Mouse (Mus musculus) lung, embryonic 14.5 days (tissue): ENCODE measurements at regions not wholly inside any gene's neighbourhood (a gene's known extent, or its start where the extent isn't known, plus 50 kb on each side); places are given as distances from the start of the nearest gene placed in this dataset.
"Not testable (repeated sequence)": the region's sequence is repeated elsewhere in the genome, so short reads cannot be mapped to it uniquely, and the experiment has no call there.

Experiments used
- ATAC-seq: fragments of 200-750 bp; cut with Nextera tagmentation; 2 replicates; pipeline ENCODE4 v1.8.0; 2017; ENCODE audit warnings: mild to moderate bottlenecking, moderate TSS enrichment, moderate library complexity; ENCODE audit not compliant: insufficient read depth
- DNase-seq: peaks from one replicate; pipeline ENCODE4 v3.0.0-alpha.2; 2015
- H3K27ac ChIP-seq: fragments of 300-500 bp; sonication (generic); 2 replicates; pipeline ENCODE4 v1.5.1; 2014; ENCODE audit warnings: low read depth, mild to moderate bottlenecking, moderate library complexity
- H3K27me3 ChIP-seq: fragments of 300-500 bp; sonication (generic); 2 replicates; pipeline ENCODE4 v1.6.1; 2014; ENCODE audit warnings: low read length, control low read depth; ENCODE audit not compliant: insufficient read depth
- H3K36me3 ChIP-seq: fragments of 300-500 bp; sonication (generic); 2 replicates; pipeline ENCODE4 v1.6.1; 2014; ENCODE audit warnings: control low read depth; ENCODE audit not compliant: insufficient read depth
- H3K4me1 ChIP-seq: fragments of 300-500 bp; sonication (generic); 2 replicates; pipeline ENCODE4 v1.6.1; 2014; ENCODE audit warnings: antibody characterized with exemption, control low read depth; ENCODE audit not compliant: insufficient read depth
- H3K4me2 ChIP-seq: fragments of 300-500 bp; sonication (generic); 2 replicates; pipeline ENCODE4 v1.6.1; 2014; ENCODE audit warnings: mild to moderate bottlenecking
- H3K4me3 ChIP-seq: fragments of 300-500 bp; sonication (generic); 2 replicates; pipeline ENCODE4 v1.5.1; 2014; ENCODE audit warnings: low read depth, low read length
- H3K9ac ChIP-seq: fragments of 300-500 bp; sonication (generic); 2 replicates; pipeline ENCODE4 v1.6.1; 2014
- H3K9me3 ChIP-seq: fragments of 300-500 bp; sonication (generic); 2 replicates; pipeline ENCODE4 v1.6.1; 2016; ENCODE audit warnings: low read depth, low read length, control low read depth
- CTCF ChIP-seq: IDR thresholded peaks from 2 replicates; pipeline ENCODE4 v1.5.1; 2016; ENCODE audit warnings: antibody characterized with exemption, low read depth
- WGBS: fragments of 180-500 bp; shearing (Covaris S2); extraction: QIAGEN DNeasy Blood & Tissue Kit; methylation state at CpG from one replicate; pipeline ENCODE4 v1.1.7; 2014; 5-methylcytosine and 5-hydroxymethylcytosine counted together

DNA sequence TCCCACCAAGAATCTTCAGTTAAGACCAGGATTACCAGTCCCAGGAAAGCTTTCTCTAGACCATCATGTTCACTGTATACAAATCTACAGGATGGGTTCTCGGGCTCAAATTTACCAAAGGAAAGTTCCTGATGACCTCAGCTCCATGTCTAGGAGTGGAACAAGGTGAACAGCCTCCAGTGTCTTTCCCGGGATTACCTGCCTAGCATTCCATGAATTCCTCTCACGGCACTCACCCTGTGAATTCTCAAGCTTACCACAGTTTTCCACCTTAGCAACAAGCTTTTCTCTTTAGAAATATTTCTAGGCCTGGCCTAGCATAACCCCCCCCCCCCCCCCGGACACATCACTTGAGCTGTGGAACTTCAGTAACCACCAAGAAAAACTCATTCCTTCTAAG lies 1158.9 kb downstream of the A830018L16Rik start:
- Histone ChIP-seq H3K9ac (no peak overlapping the region), H3K9me3 (no peaks in the 10 kb centered on the region), H3K36me3 (no peaks in the 10 kb centered on the region), H3K4me3 (no peak overlapping the region), H3K27ac (no peak overlapping the region), H3K4me2 (no peak overlapping the region), H3K27me3 (no peaks in the 10 kb centered on the region), H3K4me1 (no peaks in the 10 kb centered on the region)
- no peak for TF ChIP-seq CTCF
- 56% methylated on average over 4 of the region's 4 CpGs for WGBS
- DNase-seq (peak; percentile 7), ATAC-seq (no peak)

DNA sequence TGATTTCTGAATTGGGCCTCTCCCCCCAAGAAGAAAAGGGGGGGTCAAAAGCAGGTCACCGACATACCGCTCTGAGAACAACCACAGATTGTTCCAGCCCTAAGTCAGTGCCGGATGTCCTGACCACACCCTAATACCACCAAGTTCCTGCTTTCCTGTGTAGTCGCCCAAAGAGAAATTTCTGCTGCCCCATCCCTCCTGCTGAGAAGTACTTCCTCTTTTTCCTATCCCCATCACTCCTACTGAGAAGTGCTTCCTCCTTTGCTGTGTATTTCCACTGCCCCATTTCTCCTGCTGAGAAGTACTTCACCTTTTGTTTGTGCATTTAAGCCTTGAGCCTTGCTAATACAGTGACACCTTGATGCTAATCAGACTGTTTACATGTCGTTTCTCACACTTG lies 1160.4 kb downstream of the A830018L16Rik start:
- DNase-seq = no peak
- no peaks in the 10 kb centered on the region for H3K27me3 ChIP-seq
- no peak overlapping the region for H3K4me2 ChIP-seq
- H3K9ac ChIP-seq = no peak overlapping the region
- H3K4me1 ChIP-seq = no peaks in the 10 kb centered on the region
- no peak for TF ChIP-seq CTCF
- H3K36me3 ChIP-seq = no peaks in the 10 kb centered on the region
- no peak overlapping the region for H3K4me3 ChIP-seq
- no peak overlapping the region for H3K27ac ChIP-seq
- WGBS = 84% methylated on average over 5 of the region's 5 CpGs
- H3K9me3 ChIP-seq = no peaks in the 10 kb centered on the region
- ATAC-seq = no peak

DNA sequence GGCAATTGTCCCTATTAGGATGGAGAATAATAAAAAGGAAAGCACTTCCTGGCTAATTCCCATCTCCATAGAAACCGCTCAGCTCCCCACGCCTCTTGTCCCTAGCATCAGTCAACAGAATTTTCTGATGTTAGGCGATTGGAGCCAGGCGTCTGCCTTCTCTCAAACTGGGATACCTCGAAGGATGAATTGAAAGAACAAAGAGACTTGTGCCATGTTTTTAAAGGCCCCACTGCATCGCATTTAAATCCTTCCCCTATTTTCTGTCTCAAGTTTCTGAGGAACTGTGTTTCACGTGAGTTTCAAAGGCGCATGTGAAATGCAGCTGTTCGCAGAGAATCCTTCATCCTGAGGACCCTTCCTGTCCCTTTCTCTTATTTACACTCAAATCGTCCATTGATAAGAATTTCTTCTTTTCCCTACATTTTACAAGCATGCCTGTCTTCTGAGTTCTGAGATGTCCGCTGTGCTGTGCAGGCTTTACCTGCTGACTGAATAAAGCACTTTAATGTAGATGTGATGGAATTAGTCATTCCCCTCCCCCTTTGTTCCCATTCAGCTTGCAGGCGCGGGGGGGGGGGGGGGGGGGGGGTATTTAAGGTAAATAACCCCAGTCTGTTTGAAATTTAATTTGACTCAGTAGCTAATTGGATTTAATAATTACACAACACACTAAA lies 1163.3 kb downstream of the A830018L16Rik start:
- Histone ChIP-seq H3K36me3 (no peaks in the 10 kb centered on the region), H3K9me3 (no peaks in the 10 kb centered on the region), H3K4me2 (peak overlapping the region; percentile 15; the same call in 1 of the 2 replicates), H3K27ac (no peak overlapping the region), H3K4me1 (no peaks in the 10 kb centered on the region), H3K9ac (no peak overlapping the region), H3K4me3 (no peak overlapping the region), H3K27me3 (no peaks in the 10 kb centered on the region)
- WGBS = 12% methylated on average over 12 of the region's 13 CpGs
- peak; percentile 22 for DNase-seq
- no peak for TF ChIP-seq CTCF
- no peak for ATAC-seq

DNA sequence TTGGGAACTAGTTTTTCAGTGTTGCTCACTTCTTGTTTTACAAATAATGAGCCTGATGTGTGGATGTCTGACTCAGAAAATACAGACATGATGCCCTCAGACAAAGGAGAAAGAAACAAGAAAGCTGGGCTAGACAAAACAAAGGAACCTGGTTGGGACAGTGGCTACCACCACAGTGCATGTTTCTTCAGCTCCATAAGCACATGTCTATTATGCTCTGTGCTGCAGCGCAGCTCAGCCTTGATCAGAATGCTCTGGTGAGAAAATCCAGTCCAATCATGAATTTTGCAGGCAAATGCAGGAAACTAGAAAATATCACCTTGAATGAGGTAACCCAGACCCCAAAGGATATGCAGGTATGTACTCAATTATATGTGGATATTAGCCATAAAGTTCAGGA lies 1164.1 kb downstream of the A830018L16Rik start:
- no peak overlapping the region for H3K27ac ChIP-seq
- no peaks in the 10 kb centered on the region for H3K36me3 ChIP-seq
- ATAC-seq = no peak
- H3K9me3 ChIP-seq = no peaks in the 10 kb centered on the region
- no peak overlapping the region for H3K4me2 ChIP-seq
- WGBS = 91% methylated on average over 1 of the region's 1 CpGs
- no peak overlapping the region for H3K9ac ChIP-seq
- no peaks in the 10 kb centered on the region for H3K27me3 ChIP-seq
- no peak for TF ChIP-seq CTCF
- no peak for DNase-seq
- H3K4me3 ChIP-seq = no peak overlapping the region
- H3K4me1 ChIP-seq = no peaks in the 10 kb centered on the region

DNA sequence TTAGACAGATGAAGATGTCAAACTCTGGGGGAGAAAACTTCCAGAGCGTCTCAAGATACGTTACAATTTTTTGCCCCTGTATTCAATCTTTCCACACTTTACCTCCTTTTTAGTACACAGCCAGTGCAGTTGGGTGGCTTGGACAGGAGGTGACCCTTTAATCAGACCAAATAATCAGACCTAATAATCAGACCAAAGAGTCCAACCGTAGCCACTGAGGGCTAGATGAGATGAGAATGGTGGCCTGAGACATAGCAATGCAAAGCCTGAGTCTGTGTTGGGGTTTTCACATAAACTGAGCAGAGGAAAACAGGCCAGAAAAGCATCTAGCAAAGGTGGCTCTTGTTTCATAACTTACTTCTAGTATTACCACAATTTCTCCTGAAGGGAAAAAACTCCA lies 1169.1 kb downstream of the A830018L16Rik start:
- TF ChIP-seq CTCF = no peak
- no peak overlapping the region for H3K27ac ChIP-seq
- no peaks in the 10 kb centered on the region for H3K36me3 ChIP-seq
- no peaks in the 10 kb centered on the region for H3K9me3 ChIP-seq
- no peaks in the 10 kb centered on the region for H3K4me1 ChIP-seq
- H3K9ac ChIP-seq = no peak overlapping the region
- no peak overlapping the region for H3K4me3 ChIP-seq
- ATAC-seq (no peak), DNase-seq (no peak)
- no peak overlapping the region for H3K4me2 ChIP-seq
- 73% methylated on average over 3 of the region's 3 CpGs for WGBS
- no peaks in the 10 kb centered on the region for H3K27me3 ChIP-seq

DNA sequence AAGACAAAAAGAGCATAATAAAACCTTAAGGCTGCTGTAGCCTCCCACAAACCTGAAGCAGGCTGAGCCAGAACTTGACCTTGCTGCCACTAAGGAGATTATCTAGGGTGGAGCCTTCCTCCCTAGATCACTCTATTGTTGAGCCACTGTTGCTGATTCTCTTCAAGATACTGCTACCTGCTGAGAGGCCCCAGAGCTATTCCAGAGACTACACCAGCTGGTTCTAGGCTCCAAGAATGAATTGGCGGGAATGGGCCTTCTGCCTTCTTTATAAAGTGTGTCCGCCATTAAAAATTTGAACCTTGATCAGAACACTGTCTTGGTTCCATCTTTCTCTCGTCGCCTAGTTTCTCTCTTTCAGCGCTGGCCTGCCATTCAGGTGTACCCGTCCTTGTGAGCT lies 1173.1 kb downstream of the A830018L16Rik start:
- H3K9ac ChIP-seq, H3K36me3 ChIP-seq, H3K4me3 ChIP-seq, H3K4me2 ChIP-seq, H3K27ac ChIP-seq, H3K27me3 ChIP-seq, H3K9me3 ChIP-seq, DNase-seq, H3K4me1 ChIP-seq, ATAC-seq: not testable (repeated sequence)
- 93% methylated on average over 6 of the region's 6 CpGs for WGBS

DNA sequence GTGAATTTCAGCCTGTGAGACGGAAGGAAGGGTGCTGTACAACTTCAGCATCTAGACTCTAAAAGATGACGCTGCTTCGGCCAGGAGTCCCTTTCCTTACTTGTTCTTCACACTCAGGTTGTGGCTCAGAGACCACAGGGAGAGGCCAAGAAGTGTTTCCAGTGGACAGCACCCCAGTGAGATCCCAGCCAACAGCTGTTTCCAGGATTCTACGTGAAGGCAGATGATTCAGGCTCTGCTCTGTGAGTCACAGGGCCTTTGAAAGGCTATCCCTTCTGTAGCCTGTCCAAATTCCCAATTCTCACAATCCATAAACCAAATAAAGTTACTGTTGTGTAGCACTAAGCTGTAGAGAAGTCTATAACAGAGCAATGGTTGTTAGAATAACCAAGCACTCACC lies 1198.2 kb downstream of the A830018L16Rik start:
- no peaks in the 10 kb centered on the region for H3K4me1 ChIP-seq
- TF ChIP-seq CTCF = no peak
- H3K4me3 ChIP-seq = no peak overlapping the region
- ATAC-seq (no peak), DNase-seq (no peak)
- no peaks in the 10 kb centered on the region for H3K36me3 ChIP-seq
- no peaks in the 10 kb centered on the region for H3K27me3 ChIP-seq
- 88% methylated on average over 4 of the region's 4 CpGs for WGBS
- no peaks in the 10 kb centered on the region for H3K9me3 ChIP-seq
- H3K27ac ChIP-seq = no peak overlapping the region
- H3K4me2 ChIP-seq = no peak overlapping the region
- no peak overlapping the region for H3K9ac ChIP-seq

DNA sequence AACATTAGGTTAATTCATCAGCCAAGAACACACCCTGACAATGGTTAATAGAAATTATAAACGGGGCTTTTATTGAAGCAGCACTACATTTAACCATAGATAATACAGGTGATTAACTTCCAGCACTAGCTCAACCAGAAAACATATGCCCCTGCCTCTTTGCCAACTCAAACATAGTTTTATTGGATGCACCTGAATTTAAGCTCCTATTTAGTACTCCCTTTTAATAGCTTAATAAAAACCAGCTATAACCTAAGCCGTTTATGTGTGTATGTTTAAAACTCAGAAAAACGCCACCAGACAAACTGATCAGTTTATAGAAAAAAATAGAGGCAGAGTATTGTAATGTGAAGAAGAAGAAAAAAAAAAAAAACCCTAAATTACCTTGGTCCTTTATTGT lies 1201.4 kb downstream of the A830018L16Rik start:
- H3K4me2 ChIP-seq = no peak overlapping the region
- H3K4me1 ChIP-seq = no peaks in the 10 kb centered on the region
- H3K27ac ChIP-seq = no peak overlapping the region
- ATAC-seq (no peak), DNase-seq (no peak)
- H3K36me3 ChIP-seq = no peaks in the 10 kb centered on the region
- H3K9me3 ChIP-seq = no peaks in the 10 kb centered on the region
- H3K27me3 ChIP-seq = no peaks in the 10 kb centered on the region
- no peak overlapping the region for H3K4me3 ChIP-seq
- 67% methylated on average over 3 of the region's 3 CpGs for WGBS
- H3K9ac ChIP-seq = no peak overlapping the region
- no peak for TF ChIP-seq CTCF
